Mouse (Mus musculus) layer of hippocampus, adult 9-10 months (tissue): Measurements from ENCODE around the gene Chd4.
A peak's percentile ranks its signal among the peaks of the same experiment; 100 is the strongest.
"Not testable (repeated sequence)": the region's sequence is repeated elsewhere in the genome, so short reads cannot be mapped to it uniquely, and the experiment has no call there.

Experiments used
- DNase-seq: peaks from one replicate; pipeline ENCODE4 v3.0.0; 2022; ENCODE audit warnings: low spot score

Chd4 gene

DNA sequence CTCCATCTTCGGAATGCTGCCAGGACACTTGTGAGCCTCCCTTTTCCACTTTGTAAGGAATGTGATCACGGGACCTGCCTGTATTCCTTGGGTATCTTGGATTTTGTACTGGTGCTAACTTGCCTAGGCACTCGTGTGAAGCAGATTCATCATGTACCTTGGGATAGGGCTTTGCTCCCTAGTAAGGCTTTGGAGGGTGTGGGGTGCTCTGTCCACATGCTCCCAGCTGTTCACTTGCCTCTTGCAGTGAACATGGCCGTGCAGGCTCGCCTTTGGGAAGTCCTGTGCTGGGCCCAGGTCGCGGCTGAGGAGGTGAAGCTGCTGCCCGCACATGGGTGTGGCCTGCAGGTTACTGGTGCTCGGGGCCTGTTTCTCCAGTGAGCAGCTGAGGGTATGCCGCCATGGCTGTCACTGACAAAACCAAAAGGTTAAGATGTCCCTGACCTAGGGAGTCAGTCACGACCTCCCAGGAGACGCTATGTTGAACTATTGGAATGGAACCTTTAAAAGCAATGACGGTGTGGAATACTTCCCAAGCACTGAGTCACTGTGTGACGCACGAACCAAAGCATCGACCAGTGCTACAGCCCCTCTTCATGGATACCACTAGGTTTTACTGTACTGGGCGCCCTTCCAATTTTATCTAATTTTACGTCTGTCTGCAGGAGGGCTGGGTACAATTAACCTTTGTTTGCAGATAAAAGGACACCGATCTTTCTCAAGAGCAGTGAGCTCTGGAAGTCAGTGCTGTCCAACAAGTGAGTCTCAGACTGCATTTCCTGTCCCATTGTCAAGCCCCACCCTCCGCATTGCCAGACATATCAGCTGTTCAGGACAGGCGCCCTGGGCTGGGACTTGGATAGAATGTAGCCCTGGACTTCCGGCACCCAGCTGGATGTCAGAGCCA lies 65.3 kb downstream of the Chd4 start:
- no peak for DNase-seq

- DNase-seq: not testable (repeated sequence)
These were observed 66.2 kb downstream of the Chd4 start for GRCm38 (mm10) chr6:125161971-125162370.

- not testable (repeated sequence) for DNase-seq
These were observed 67.0 kb downstream of the Chd4 start for GRCm38 (mm10) chr6:125162615-125163305.

DNA sequence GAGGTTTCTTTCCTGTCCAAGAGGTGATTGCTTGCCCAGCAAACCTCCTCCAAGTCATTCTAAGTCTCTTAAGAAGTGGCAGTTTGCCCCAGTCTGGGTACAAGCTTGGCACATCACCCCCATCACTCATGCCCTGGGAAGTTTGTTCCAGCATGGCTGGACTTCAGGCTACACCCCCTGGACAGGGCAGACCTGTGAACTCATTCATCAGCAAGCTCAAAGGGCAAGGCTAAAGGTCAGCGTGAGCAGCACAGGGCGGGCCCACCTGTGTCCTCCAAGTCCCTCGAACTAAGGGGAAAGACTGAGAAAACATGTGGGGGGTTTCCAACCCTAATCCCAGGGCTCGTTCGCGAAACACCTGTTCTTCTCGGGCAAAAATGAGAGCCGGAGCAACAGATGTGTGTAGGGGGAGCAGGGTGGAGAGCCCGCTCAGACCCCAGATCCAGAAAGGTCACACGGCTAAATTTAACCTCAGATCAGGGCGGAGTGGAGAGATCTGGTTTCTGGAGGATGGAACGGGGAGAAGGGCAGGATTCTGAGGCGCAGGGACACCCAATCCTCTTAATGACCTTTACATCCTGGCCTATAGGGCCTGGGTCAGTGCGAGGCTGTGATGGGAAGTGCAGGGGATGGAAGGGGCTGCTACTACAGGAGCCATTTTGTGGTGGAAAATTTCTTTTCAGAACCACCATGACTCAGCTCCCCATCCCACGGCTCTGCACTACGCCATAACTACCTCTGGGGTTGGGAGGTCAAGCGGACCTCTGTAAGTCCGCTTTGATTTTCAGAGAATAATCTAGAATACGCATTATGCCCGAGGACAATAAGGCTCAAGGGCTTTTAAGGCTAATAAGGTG lies 68.2 kb downstream of the Chd4 start:
- no peak for DNase-seq

GRCm38 (mm10) chr6:125164672-125165327 lies 69.0 kb downstream of the Chd4 start:
- DNase-seq: no peak

GRCm38 (mm10) chr6:125165328-125165891 lies 69.6 kb downstream of the Chd4 start:
- peak; percentile 95 for DNase-seq

DNA sequence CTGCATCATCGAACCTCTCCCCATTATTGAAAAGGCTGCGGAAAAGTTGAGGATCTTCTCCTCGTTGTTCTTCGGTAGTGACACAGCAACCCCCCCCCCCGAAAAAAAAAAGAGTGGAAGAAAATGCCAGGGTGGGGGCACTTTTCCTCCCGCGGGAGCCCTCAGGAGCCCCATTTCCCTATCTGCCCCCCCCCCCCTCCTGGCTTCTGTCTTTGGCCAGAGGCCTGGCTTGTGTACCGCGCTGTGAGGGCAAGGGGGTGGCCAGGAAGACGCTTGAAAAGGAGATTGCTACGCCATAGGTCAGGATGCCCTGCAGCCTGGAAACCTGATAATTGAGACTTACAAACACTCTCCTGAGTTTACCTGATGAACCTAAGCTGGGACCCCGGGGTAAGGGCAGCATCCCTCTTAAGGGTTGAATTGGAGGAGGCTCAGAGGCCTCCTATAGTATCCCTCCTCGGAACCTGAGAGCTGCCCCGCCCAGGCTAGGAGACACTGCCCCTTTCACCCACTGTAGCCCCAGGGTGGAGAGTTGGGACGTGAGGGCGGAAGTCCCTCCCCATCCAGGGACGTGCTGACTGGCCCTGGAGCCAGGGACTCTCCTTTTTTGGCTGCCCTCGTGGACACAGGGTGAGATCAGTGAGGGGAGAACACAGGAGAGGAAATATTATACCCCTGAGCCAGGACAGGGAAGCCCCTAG lies 70.4 kb downstream of the Chd4 start, which contains the start of gene Gapdh:
Gene Gapdh, minus strand, starts transcription at position 417 of the 701 bp plus-strand sequence.
- DNase-seq: no peak

GRCm38 (mm10) chr6:125166861-125167650 lies 71.3 kb downstream of the Chd4 start:
- DNase-seq: no peak

- DNase-seq: no peak
These were observed 72.3 kb downstream of the Chd4 start for GRCm38 (mm10) chr6:125168086-125168485.

DNA sequence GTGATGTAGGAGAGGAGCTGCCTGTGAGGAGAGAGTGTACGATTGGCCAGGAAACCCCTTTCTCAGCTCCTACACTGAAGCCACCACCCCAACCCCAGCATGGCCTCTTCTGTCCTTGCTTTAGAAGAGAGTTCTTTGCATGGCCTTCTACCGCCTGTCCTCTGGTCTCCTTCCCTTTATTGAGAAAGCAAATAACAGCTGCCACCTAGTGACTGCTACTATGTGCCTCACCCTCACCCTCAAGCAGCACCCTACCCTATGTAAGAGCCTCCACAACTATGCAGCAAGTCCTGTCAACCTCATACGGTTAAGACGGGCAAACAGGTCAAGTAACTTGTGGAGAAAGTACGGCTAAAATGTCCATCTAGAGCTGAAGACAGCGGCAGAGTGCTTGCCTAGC lies 74.4 kb downstream of the Chd4 start:
- no peak for DNase-seq

DNA sequence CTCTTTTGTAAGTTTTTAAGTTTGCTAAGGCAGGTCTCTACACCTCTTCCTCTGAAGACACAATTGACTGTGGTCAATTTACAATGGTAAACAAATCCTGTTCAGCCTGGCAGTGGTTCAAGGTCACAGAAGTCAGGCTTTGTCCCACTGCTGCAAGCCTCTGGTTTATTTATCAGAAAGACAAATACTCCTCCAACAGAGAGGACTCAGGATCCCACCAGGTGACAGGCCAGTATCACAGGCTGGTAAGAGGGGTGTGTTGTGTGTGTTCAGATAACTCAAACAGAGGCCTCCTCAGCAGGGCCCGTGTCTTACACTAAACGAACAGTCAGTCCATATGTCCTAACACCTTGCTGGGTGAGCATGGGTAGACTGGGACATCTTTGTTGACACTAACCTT lies 76.7 kb downstream of the Chd4 start:
- no peak for DNase-seq

GRCm38 (mm10) chr6:125173256-125173655 lies 77.5 kb downstream of the Chd4 start:
- DNase-seq: no peak

DNA sequence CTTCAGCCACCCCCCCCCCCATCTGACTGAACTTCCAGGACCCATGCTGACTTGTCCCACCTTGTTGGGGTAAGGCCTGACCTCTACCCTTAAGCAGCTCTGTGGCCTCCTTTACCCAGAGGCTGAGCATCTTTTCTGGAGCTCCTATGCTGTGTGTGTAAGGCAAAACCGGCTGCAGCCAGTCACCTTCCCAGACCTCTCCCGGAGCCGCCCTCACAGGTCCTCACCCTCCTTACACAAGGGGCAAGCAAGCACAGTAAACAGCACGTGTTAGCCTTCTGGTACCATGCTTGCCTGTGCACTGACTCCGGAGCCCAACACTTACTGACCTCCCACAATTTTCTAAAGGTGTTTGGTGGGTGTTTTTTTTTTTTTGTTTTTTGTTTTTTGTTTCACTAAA lies 79.7 kb downstream of the Chd4 start:
- DNase-seq: no peak

DNA sequence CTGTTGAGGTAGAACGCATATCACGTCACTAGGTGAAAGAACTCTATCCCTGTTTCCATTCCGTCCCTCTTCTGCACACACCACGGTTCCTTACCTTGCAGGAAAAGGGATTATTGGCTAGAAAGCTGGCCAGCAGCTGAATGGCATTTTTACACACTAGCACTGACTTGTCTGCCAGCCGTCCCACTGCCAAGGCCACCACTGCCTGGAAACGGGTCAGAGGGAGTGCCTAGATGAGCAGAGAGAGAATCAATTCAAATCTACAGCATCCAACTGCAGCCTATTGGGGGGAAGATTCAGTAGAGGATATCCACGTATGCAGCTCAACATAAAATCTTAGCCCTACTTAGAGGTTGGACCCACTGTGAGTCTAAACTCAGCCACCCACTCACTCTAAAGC lies 83.8 kb downstream of the Chd4 start:
- DNase-seq: no peak
